Mouse (Mus musculus) olfactory bulb, adult 2 months (tissue): ENCODE measurements around the gene Ankef1. TPM values are rescaled to one million over a fixed set of nuclear protein-coding genes. Genes with fewer than 3 reads are reported as not detected.

Experiments
- H3K27ac ChIP-seq: fragments of 200-500 bp; 2 replicates; pipeline ENCODE4 v1.5.1; 2012; ENCODE audit warnings: low read depth, low read length; ENCODE audit not compliant: insufficient read depth
- H3K4me1 ChIP-seq: fragments of 200-500 bp; 2 replicates; pipeline ENCODE4 v1.6.1; 2012; ENCODE audit warnings: low read length; ENCODE audit not compliant: control insufficient read depth, insufficient read depth
- H3K4me3 ChIP-seq: fragments of 200-500 bp; 2 replicates; pipeline ENCODE4 v1.5.1; 2012; ENCODE audit warnings: mild to moderate bottlenecking, low read depth, low read length, moderate library complexity; ENCODE audit not compliant: insufficient read depth
- CTCF ChIP-seq: fragments of 200-500 bp; IDR thresholded peaks from 2 replicates; pipeline ENCODE4 v1.5.1; 2012; ENCODE audit warnings: low read depth, mild to moderate bottlenecking, low read length, moderate library complexity; ENCODE audit not compliant: insufficient read depth
- POLR2A ChIP-seq: fragments of 200-500 bp; IDR thresholded peaks from 2 replicates; pipeline ENCODE4 v1.6.1; 2012; ENCODE audit warnings: mild to moderate bottlenecking, low read depth, low read length, moderate library complexity; ENCODE audit not compliant: insufficient read depth
- WGBS: fragments of 180-500 bp; shearing (Covaris S2); methylation state at CpG from one replicate; pipeline ENCODE4 v1.1.7; 2018; 5-methylcytosine and 5-hydroxymethylcytosine counted together
- polyA plus RNA-seq: library from polyadenylated mRNA; stranded (reverse); fragments of >200 nt; gene quantifications from 2 replicates; pipeline ENCODE4 v1.2.4, GENCODE M21; 2012; ENCODE audit warnings: low replicate concordance; ENCODE audit not compliant: missing spikeins, insufficient read depth, insufficient read length

The Ankef1 gene
- polyA plus RNA-seq, 1 experiment: not detected

DNA sequence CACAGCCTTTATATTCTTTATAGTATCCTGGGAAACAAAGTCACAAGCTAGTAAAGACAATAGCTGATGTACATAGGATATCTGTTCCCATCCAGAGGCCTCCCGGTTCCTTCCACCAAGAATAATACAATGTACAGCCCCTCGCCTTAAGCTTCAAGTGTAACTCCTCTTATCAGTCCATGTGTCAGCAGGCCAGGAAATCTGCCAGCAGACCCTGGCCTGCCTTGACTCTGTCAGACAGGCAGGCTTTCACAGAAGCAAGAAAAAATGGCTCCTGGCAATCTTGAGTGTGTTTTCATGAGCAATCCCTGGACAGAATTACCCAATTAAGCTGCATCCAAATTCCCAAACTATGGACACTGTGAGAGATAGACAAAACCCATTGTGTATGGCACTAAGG lies 69.1 kb downstream of the Ankef1 start:
- WGBS: 78% methylated on average over 2 of the region's 2 CpGs
- no peaks in the 10 kb centered on the region for H3K4me1 ChIP-seq
- H3K4me3 ChIP-seq: no peak overlapping the region
- TF ChIP-seq CTCF (no peak), POLR2A (no peak)
- H3K27ac ChIP-seq: no peak overlapping the region

DNA sequence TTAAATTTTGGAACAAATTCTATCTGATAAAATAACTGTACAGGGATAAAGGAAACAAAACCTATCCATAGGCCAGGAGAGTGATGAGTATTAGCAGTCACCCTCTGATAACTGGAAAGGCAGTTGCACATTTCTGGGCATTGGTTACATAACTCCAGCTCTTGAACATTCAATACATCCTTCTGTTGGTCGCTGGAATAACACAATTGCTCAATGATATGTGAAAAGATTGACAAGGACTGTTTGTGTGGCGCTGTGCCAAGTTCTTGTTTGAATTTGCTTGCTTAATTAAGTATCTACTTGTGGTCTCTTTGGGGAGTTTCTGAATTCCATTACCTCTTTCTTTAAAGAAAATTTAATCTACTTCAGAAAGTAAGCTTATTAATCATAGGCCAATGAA lies 81.1 kb downstream of the Ankef1 start:
- Histone ChIP-seq H3K27ac (no peak overlapping the region), H3K4me3 (no peak overlapping the region), H3K4me1 (no peaks in the 10 kb centered on the region)
- 64% methylated on average over 2 of the region's 2 CpGs for WGBS
- no peak for TF ChIP-seq CTCF
- TF ChIP-seq POLR2A: no peak

DNA sequence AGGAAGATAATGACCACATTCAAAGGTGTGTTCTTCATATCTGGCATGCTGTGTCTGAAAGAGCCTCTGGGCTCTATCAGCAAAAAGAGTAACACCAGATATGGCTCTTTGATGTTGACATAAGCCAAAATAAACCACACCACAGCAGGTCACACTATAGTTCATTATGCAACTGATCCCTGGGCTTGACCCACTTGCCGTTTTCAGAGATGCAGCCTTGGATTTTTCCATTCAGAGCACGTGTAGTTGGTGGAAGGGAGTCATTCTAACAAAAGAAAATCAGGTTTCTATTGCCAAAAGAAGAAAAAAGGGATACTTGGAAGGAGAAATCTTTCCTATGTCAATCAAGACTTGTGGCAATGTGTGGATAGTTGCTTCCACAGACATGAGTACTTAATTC lies 87.1 kb downstream of the Ankef1 start:
- TF ChIP-seq CTCF: no peak
- TF ChIP-seq POLR2A: no peak
- no peak overlapping the region for H3K4me3 ChIP-seq
- no peaks in the 10 kb centered on the region for H3K4me1 ChIP-seq
- H3K27ac ChIP-seq: no peak overlapping the region
- 39% methylated on average over 2 of the region's 2 CpGs for WGBS

DNA sequence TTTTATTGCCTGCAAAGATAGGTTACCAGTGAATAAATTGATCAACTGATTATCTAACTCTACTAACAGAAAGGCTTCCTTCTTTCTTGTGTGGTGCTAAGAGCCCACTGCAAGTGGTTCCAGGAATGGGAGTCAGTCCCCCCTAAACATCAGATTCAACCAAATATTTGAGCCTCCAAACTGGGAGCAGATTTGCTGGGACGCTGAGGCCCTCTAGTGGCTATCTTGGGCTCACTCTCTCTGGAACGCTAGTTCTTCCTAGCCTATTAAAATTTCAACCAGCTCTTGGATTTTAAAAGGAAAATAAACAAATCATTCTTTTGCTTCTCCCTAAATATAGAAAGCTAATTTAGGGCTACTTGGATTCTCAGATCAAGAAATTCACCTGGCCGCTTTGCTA lies 94.7 kb downstream of the Ankef1 start:
- H3K27ac ChIP-seq: no peak overlapping the region
- peaks cover 5% of the 10 kb centered on the region for H3K4me1 ChIP-seq
- 31% methylated on average over 3 of the region's 3 CpGs for WGBS
- no peak for TF ChIP-seq CTCF
- no peak for TF ChIP-seq POLR2A
- H3K4me3 ChIP-seq: no peak overlapping the region

DNA sequence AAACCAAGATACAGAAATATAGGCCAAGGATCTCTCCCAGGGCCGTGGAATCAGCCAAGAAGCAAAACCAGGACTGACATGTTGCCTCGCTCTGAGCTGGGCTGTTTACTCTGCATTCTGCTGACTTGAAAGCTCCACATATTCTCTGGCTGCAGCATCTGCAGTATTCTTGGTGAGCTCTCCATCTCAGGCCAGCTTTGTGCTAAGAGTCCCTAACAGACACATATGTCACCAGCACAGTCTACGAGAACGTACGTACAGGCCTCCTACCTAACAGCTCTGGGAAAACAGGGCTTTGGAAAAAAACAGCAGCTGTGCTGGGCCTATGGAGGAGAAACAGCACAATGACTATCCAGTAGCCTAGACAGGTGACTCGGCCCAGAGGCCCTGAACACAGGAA lies 97.0 kb downstream of the Ankef1 start:
- TF ChIP-seq POLR2A (no peak), CTCF (no peak)
- Histone ChIP-seq H3K27ac (peak overlapping the region; percentile 78), H3K4me3 (no peak overlapping the region), H3K4me1 (peaks cover 5% of the 10 kb centered on the region)
- WGBS: 55% methylated on average over 6 of the region's 6 CpGs

DNA sequence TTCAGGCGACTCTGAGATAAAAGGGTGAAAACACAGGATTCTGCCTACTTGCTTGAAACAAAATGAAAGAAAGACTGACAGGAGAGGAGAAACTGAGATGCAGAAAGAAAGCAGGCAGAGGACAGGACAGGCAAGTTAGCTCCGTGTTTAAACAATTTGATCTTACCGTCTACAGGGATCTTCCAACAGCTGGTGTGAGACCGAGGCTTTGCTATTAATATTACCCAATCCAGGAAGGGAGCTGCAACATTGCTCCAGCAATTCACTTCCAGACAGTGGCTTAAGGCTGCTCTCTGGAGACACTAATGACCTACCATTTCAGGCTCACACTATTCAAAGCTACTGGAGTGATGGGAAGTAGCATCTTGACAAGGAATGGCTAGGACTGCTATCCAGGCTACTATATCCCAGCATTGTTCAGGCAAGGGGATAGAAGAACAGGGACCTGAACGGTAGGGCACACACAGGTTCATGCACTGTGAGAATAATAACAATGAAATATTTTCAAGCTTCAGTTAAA lies 99.0 kb downstream of the Ankef1 start:
- H3K27ac ChIP-seq: no peak overlapping the region

DNA sequence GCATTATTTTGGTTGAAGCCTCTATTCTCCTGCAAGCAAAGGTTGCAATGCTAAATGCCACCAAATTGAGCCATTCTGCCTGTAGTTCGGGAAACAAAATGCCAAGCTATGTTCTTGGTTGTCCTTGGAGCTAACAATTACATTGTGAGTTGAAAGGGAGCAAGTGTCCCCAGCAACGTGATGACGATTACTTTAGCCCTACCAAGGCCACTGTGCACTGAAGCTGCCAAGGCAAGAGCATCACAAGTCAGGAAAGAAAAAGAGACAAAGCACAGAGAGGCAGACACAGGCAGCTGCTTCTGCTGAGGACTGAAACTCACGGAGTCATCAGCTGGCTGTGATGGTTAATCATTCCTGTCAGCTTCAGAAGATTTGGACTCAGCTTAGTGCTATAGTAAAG lies 99.5 kb downstream of the Ankef1 start:
- TF ChIP-seq POLR2A (no peak), CTCF (no peak)
- peaks cover 5% of the 10 kb centered on the region for H3K4me1 ChIP-seq
- 44% methylated on average over 4 of the region's 4 CpGs for WGBS
- H3K27ac ChIP-seq: no peak overlapping the region
- H3K4me3 ChIP-seq: no peak overlapping the region

More for the DNA sequence above, 99.0 kb downstream of the Ankef1 start:
- WGBS: 50% methylated on average over 5 of the region's 5 CpGs
- TF ChIP-seq CTCF (no peak), POLR2A (no peak)
- peaks cover 5% of the 10 kb centered on the region for H3K4me1 ChIP-seq
- no peak overlapping the region for H3K4me3 ChIP-seq

Other genes starting within 250 kb of the Ankef1 start
- not detected in 2 replicates for gene Pak7, start 113.9 kb upstream of the Ankef1 start, polyA plus RNA-seq
- gene Snap25, start 211.5 kb downstream of the Ankef1 start, polyA plus RNA-seq: 956 and 1,571 TPM in 2 replicates